Mouse (Mus musculus) C2C12 (cell line): ENCODE measurements around the gene Ap3d1.
A peak's percentile ranks its signal among the peaks of the same experiment; 100 is the strongest.

Experiments
- CEBPB ChIP-seq: IDR thresholded peaks from one replicate; pipeline ENCODE4 v1.6.1; 2011; ENCODE audit warnings: low read depth, mild to moderate bottlenecking, control low read depth, moderate library complexity
- CTCF ChIP-seq: IDR thresholded peaks from one replicate; pipeline ENCODE4 v1.5.1; 2011; ENCODE audit not compliant: control insufficient read depth, insufficient read depth, insufficient read length
- FOSL1 ChIP-seq: IDR thresholded peaks from one replicate; pipeline ENCODE4 v1.8.0; 2011; ENCODE audit warnings: mild to moderate bottlenecking, low read length; ENCODE audit not compliant: poor library complexity, insufficient read depth, severe bottlenecking
- MAX ChIP-seq: IDR thresholded peaks from one replicate; pipeline ENCODE4 v1.6.1; 2011; ENCODE audit warnings: mild to moderate bottlenecking, control low read depth
- MYOD1 ChIP-seq: IDR thresholded peaks from one replicate; pipeline ENCODE4 v1.6.1; 2011; ENCODE audit warnings: low read depth; ENCODE audit not compliant: control insufficient read depth, insufficient read length
- USF1 ChIP-seq: IDR thresholded peaks from one replicate; pipeline ENCODE4 v1.6.1; 2011; ENCODE audit warnings: low read depth, mild to moderate bottlenecking, control low read depth, moderate library complexity

DNA sequence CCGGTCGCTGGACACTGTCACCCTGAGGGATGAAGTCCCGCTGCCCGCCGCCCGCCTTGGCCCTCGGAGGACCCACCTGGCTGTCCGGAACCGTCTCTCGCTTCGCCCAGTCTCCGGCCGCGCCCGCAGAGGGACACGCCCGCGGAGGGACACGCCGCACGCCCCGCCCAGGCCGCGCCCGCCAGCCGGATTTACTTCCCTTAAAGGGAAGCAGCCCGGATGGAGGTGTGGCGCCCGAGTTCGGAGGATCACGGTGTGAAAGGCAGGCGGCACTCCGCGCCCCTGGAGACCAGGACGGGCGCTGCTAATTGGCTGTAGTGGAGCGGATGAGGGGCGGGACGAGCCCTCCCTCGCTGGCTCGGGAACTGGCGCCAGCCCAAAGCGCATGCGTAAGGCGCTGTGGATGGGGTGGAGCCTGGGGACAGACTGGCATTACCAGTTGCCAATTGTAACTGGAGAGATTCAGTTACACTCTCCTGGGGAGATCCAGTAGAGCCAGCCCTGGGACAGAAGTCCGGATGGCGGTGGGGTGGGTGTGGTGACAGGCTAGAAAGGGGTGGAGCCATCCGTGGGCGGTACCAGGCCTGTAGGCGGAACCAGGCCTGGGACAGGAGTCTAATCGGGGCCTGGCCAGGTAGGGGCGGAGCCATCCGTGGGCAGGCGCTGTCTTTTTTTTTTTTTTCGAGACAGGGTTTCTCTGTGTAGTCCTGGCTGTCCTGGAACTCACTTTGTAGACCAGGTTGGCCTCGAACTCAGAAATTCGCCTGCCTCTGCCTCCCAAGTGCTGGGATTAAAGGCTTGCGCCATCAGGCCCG is 40.1 kb downstream of the Ap3d1 start, which contains the start of the genes Mob3a and Izumo4:
- TF ChIP-seq USF1 (no peak), MAX (peak; percentile 52), CTCF (no peak), MYOD1 (no peak), CEBPB (no peak), FOSL1 (no peak)
